Mouse (Mus musculus) embryonic facial prominence, embryonic 15.5 days (tissue): ENCODE data around the gene Atf3. TPM values are rescaled to one million over a fixed set of nuclear protein-coding genes. Genes with fewer than 3 reads are reported as not detected.
"Not testable (repeated sequence)": the region's sequence is repeated elsewhere in the genome, so short reads cannot be mapped to it uniquely, and the experiment has no call there.

ENCODE experiments used
- ATAC-seq: fragments of 200-750 bp; cut with Nextera tagmentation; 2 replicates; pipeline ENCODE4 v1.8.0; 2017; ENCODE audit warnings: low read depth, moderate TSS enrichment; ENCODE audit not compliant: insufficient number of reproducible peaks, low FRiP score, low TSS enrichment
- H3K27ac ChIP-seq: fragments of 300-500 bp; sonication (generic); replicated peaks from 2 replicates; pipeline ENCODE4 v1.5.1; 2015; ENCODE audit warnings: mild to moderate bottlenecking, inconsistent platforms
- H3K27me3 ChIP-seq: fragments of 300-500 bp; sonication (generic); 2 replicates; pipeline ENCODE4 v1.6.1; 2015; ENCODE audit warnings: inconsistent platforms
- H3K36me3 ChIP-seq: fragments of 300-500 bp; sonication (generic); 2 replicates; pipeline ENCODE4 v1.6.1; 2015; ENCODE audit warnings: mild to moderate bottlenecking, inconsistent platforms
- H3K4me1 ChIP-seq: fragments of 300-500 bp; sonication (generic); 2 replicates; pipeline ENCODE4 v1.6.1; 2015; ENCODE audit warnings: inconsistent platforms
- H3K4me2 ChIP-seq: fragments of 300-500 bp; sonication (generic); replicated peaks from 2 replicates; pipeline ENCODE4 v1.6.1; 2015; ENCODE audit warnings: mild to moderate bottlenecking, inconsistent platforms
- H3K4me3 ChIP-seq: fragments of 300-500 bp; sonication (generic); replicated peaks from 2 replicates; pipeline ENCODE4 v1.5.1; 2015; ENCODE audit warnings: mild to moderate bottlenecking, inconsistent platforms
- H3K9ac ChIP-seq: fragments of 300-500 bp; sonication (generic); 2 replicates; pipeline ENCODE4 v1.6.1; 2015; ENCODE audit warnings: inconsistent platforms
- H3K9me3 ChIP-seq: fragments of 300-500 bp; sonication (generic); replicated peaks from 2 replicates; pipeline ENCODE4 v1.6.1; 2016; ENCODE audit warnings: inconsistent platforms
- WGBS: fragments of 180-500 bp; shearing (Covaris S2); methylation state at CpG from one replicate; pipeline ENCODE4 v1.1.7; 2015; 5-methylcytosine and 5-hydroxymethylcytosine counted together
- polyA plus RNA-seq: library from polyadenylated mRNA; unstranded; fragments of >200 nt; fragmentation: Nextera tagmentation; extraction: Ambion mirVana; gene quantifications from 2 replicates; pipeline ENCODE4 v1.2.1, GENCODE M21; 2015

Gene Atf3
- polyA plus RNA-seq, 1 experiment from 2014 or later, result 5.8 TPM

GRCm38 (mm10) chr1:191150924-191151605 is 66.8 kb downstream of the Atf3 start:
- Histone ChIP-seq H3K27me3 (no peaks in the 10 kb centered on the region), H3K9ac (no peak overlapping the region)
- 77% methylated on average over 8 of the region's 8 CpGs for WGBS

GRCm38 (mm10) chr1:191149489-191149888 is 68.3 kb downstream of the Atf3 start:
- not testable (repeated sequence) for H3K9me3 ChIP-seq, H3K9ac ChIP-seq, ATAC-seq, H3K4me3 ChIP-seq, H3K4me2 ChIP-seq, H3K27ac ChIP-seq, H3K36me3 ChIP-seq, H3K27me3 ChIP-seq, H3K4me1 ChIP-seq
- WGBS, result 79% methylated on average over 5 of the region's 5 CpGs

More at GRCm38 (mm10) chr1:191150924-191151605, 66.8 kb downstream of the Atf3 start:
- Histone ChIP-seq H3K27ac (no peak overlapping the region), H3K4me2 (no peak overlapping the region), H3K36me3 (no peaks in the 10 kb centered on the region), H3K4me3 (no peak overlapping the region), H3K9me3 (no peaks in the 10 kb centered on the region), H3K4me1 (no peaks in the 10 kb centered on the region)
- no peak for ATAC-seq

GRCm38 (mm10) chr1:191140983-191141382 is 76.9 kb downstream of the Atf3 start:
- Histone ChIP-seq H3K4me3 (no peak overlapping the region), H3K9me3 (no peaks in the 10 kb centered on the region), H3K27ac (no peak overlapping the region), H3K27me3 (no peaks in the 10 kb centered on the region), H3K4me2 (no peak overlapping the region), H3K9ac (no peak overlapping the region), H3K36me3 (no peaks in the 10 kb centered on the region), H3K4me1 (no peaks in the 10 kb centered on the region)
- ATAC-seq, result no peak
- WGBS, result 72% methylated on average over 8 of the region's 8 CpGs

GRCm38 (mm10) chr1:191138874-191139495 is 78.9 kb downstream of the Atf3 start:
- H3K4me1 ChIP-seq, result no peaks in the 10 kb centered on the region
- H3K4me2 ChIP-seq, result no peak overlapping the region
- H3K4me3 ChIP-seq, result no peak overlapping the region
- no peak for ATAC-seq
- no peak overlapping the region for H3K9ac ChIP-seq
- no peaks in the 10 kb centered on the region for H3K9me3 ChIP-seq
- no peaks in the 10 kb centered on the region for H3K36me3 ChIP-seq
- no peaks in the 10 kb centered on the region for H3K27me3 ChIP-seq
- no peak overlapping the region for H3K27ac ChIP-seq
- WGBS, result 69% methylated on average over 7 of the region's 7 CpGs

- no peak for ATAC-seq
- no peaks in the 10 kb centered on the region for H3K36me3 ChIP-seq
- 93% methylated on average over 4 of the region's 4 CpGs for WGBS
- no peak overlapping the region for H3K9ac ChIP-seq
- no peaks in the 10 kb centered on the region for H3K27me3 ChIP-seq
- H3K4me3 ChIP-seq, result no peak overlapping the region
- H3K4me1 ChIP-seq, result no peaks in the 10 kb centered on the region
- H3K27ac ChIP-seq, result no peak overlapping the region
- no peak overlapping the region for H3K4me2 ChIP-seq
- H3K9me3 ChIP-seq, result no peaks in the 10 kb centered on the region
Observed at GRCm38 (mm10) chr1:191138436-191138835, 79.4 kb downstream of the Atf3 start.

GRCm38 (mm10) chr1:191135406-191135805 is 82.4 kb downstream of the Atf3 start:
- H3K9me3 ChIP-seq, result no peaks in the 10 kb centered on the region
- no peaks in the 10 kb centered on the region for H3K4me1 ChIP-seq
- WGBS, result 44% methylated on average over 4 of the region's 4 CpGs
- H3K27me3 ChIP-seq, result no peaks in the 10 kb centered on the region
- no peak overlapping the region for H3K4me2 ChIP-seq
- H3K4me3 ChIP-seq, result no peak overlapping the region
- no peak for ATAC-seq
- no peak overlapping the region for H3K27ac ChIP-seq
- no peaks in the 10 kb centered on the region for H3K36me3 ChIP-seq
- H3K9ac ChIP-seq, result no peak overlapping the region

GRCm38 (mm10) chr1:191132934-191133333 is 84.9 kb downstream of the Atf3 start:
- no peaks in the 10 kb centered on the region for H3K9me3 ChIP-seq
- 72% methylated on average over 5 of the region's 5 CpGs for WGBS
- no peak overlapping the region for H3K9ac ChIP-seq
- no peak overlapping the region for H3K4me3 ChIP-seq
- no peak overlapping the region for H3K27ac ChIP-seq
- no peak overlapping the region for H3K4me2 ChIP-seq
- ATAC-seq, result no peak
- H3K27me3 ChIP-seq, result no peaks in the 10 kb centered on the region
- no peaks in the 10 kb centered on the region for H3K4me1 ChIP-seq
- H3K36me3 ChIP-seq, result no peaks in the 10 kb centered on the region

GRCm38 (mm10) chr1:191132240-191132639 is 85.6 kb downstream of the Atf3 start:
- Histone ChIP-seq H3K9ac (no peak overlapping the region), H3K4me1 (no peaks in the 10 kb centered on the region), H3K4me3 (no peak overlapping the region), H3K27ac (no peak overlapping the region), H3K36me3 (no peaks in the 10 kb centered on the region), H3K4me2 (no peak overlapping the region), H3K9me3 (no peaks in the 10 kb centered on the region), H3K27me3 (no peaks in the 10 kb centered on the region)
- WGBS, result 60% methylated on average over 5 of the region's 5 CpGs
- ATAC-seq, result no peak

GRCm38 (mm10) chr1:191131692-191132091 is 86.1 kb downstream of the Atf3 start:
- ATAC-seq, result no peak
- Histone ChIP-seq H3K4me1 (no peaks in the 10 kb centered on the region), H3K9me3 (no peaks in the 10 kb centered on the region), H3K9ac (no peak overlapping the region), H3K27ac (no peak overlapping the region), H3K27me3 (no peaks in the 10 kb centered on the region), H3K4me3 (no peak overlapping the region), H3K36me3 (no peaks in the 10 kb centered on the region), H3K4me2 (no peak overlapping the region)
- WGBS, result 88% methylated on average over 2 of the region's 2 CpGs

- peak overlapping the region; percentile 63 for H3K4me2 ChIP-seq
- H3K4me3 ChIP-seq, result peak overlapping the region; percentile 36
- H3K9me3 ChIP-seq, result no peaks in the 10 kb centered on the region
- WGBS, result 12% methylated on average over 38 of the region's 38 CpGs
- H3K36me3 ChIP-seq, result no peaks in the 10 kb centered on the region
- no peak overlapping the region for H3K27ac ChIP-seq
- peak; percentile 82 for ATAC-seq
- no peak overlapping the region for H3K9ac ChIP-seq
- peaks cover 3% of the 10 kb centered on the region; the same call in 1 of the 2 replicates for H3K4me1 ChIP-seq
- H3K27me3 ChIP-seq, result no peaks in the 10 kb centered on the region
Observed at GRCm38 (mm10) chr1:191125811-191126638, 91.8 kb downstream of the Atf3 start.

GRCm38 (mm10) chr1:191124288-191124687 is 93.6 kb downstream of the Atf3 start:
- Histone ChIP-seq H3K36me3 (no peaks in the 10 kb centered on the region), H3K4me3 (no peak overlapping the region), H3K27me3 (no peaks in the 10 kb centered on the region), H3K9me3 (no peaks in the 10 kb centered on the region), H3K27ac (no peak overlapping the region), H3K4me2 (no peak overlapping the region), H3K4me1 (peaks cover 3% of the 10 kb centered on the region; the same call in 1 of the 2 replicates), H3K9ac (no peak overlapping the region)
- WGBS, result 69% methylated on average over 4 of the region's 4 CpGs
- ATAC-seq, result no peak
